Mouse (Mus musculus) ovary, postnatal 14 days (tissue): ENCODE results near the gene Gm36210.

Experiments
- DNase-seq: peaks from one replicate; pipeline ENCODE4 v3.0.0; 2022; ENCODE audit warnings: low spot score

Gm36210 gene

DNA sequence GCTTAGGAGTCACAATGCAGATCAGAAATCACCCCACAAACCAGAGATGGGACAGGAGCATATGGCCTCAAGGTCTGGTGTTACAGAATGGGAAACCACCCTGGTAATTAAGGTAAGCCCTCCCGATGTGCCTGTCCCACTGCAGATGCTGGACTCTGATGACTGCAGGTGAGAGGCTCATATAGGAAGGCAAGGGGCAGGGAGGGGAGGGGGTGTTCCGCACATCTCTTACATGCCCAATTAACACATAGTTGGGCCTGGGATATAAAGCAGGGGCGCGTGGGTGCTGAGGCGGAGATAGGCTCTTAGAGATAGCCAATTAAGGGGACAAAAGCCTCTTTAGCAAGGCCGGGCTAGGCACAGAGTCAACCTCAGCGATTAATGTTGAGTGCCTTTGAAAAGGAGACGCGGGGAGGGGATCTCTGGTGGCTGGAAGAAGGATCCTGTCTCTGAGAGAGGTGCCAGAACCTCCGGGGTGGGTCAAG lies at the start of gene Gm36210:
Gm36210 (minus strand) TSS at position 51 of the 485 bp plus-strand sequence.
- DNase-seq = no peak

DNA sequence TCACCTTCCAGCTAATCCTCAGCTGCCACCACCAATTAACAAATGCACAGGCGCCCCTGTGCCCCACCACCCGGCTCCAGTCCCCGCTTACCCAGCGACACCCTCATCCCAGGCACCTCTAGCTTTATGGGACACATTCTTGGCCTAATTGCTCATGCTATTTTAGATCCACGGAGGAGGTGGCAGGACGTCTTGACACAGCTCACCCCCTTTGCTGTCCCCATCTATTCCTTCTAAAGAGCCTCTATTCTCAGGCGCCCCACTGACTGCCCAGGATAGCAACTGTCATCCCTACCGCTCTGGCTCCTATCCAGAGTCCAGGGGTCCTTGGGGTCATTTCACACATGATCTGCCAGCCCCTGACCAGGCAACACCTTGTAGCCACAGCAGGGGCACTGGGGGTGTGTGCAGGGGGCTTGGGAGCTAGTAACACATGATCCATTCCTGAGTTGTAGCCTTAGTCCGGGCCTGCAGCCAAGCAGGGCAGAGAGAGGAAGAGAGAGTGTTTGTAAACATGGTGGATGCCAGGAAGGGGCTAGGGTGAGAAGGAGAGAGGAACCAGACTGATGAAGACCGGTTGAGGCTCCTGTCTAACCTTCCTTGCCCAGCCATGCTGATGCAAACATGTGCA lies 47.6 kb upstream of the Gm36210 start:
- no peak for DNase-seq

DNA sequence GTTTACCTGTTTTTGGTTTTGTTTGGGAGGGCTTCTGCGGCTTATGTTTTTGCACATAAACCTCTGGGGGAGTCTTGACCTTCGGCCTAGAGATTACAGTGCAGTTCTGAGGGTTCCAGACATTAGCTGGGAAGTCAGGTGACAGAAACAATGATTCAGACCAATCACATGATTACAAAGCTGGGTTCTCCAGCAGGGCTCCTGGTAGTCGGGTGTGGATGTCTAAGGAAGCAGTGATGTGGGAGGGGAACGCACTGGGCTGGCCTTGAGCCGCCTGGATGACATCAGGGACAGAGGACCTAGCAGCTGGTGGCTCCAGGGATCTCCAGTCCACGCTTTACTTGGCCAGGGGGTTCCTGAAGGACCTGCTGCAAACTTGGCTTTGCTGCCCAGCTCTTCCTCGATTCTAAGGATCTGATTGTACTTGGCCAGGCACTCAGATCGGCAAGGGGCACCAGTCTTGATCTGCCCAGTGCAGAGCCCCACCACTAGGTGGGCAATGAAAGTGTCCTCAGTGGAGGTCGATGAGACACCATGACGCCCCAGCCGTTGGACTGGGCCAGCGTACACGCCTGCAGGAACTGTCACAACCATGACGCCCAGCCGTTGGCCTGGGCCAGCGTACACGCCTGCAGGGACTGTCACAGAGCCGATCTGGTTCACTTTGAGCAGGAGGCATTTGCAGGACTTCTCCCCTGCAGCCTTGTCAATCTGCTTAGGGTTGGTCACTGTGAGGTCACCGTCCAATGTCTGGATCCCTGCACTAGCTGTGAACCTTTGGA lies 44.4 kb upstream of the Gm36210 start:
- no peak for DNase-seq

GRCm38 (mm10) chr7:4948386-4948785 lies 42.1 kb upstream of the Gm36210 start:
- DNase-seq = no peak

DNA sequence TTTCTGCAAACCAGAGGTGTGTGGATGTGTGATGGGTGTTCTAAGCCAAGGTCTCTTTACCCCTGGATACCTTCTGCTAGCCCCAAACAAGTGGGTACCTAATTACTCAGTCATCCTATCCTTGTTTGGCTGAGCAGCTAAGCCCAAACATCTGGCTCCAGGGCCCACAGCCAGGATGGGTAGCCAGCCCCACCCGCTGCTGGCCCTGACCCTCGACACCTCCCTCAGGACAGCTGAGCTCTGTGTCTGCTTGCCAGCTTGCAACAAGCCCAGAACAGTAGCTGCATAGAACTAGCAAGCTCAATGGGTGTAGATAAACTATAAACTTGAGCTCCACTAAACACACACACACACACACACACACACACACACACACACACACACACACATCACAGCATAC lies 41.5 kb upstream of the Gm36210 start:
- DNase-seq = no peak

- peak; percentile 96 for DNase-seq
Measured at GRCm38 (mm10) chr7:4943223-4943815, 37.0 kb upstream of the Gm36210 start.

DNA sequence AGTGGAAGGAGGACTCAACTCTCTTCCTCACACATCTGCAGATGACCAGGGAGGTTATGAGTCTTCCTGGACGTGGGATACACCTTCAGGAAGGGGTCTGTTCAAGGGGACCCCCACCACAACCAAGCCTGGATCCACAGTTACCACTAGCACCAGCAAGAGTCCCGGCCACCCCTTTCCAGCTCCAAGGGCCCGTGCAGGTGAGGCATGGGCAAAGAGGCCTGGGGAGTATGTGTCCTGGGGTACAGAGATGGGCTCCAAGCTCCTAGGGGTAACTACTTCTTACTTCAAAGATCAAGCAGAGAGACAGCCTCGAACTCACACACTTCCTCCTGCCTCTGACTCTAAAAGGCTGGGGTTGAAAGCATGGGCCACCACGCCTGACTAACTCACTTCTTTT lies 36.4 kb upstream of the Gm36210 start:
- DNase-seq = no peak

GRCm38 (mm10) chr7:4940068-4940479 lies 33.8 kb upstream of the Gm36210 start:
- peak; percentile 73 for DNase-seq

- DNase-seq = peak; percentile 67
Measured at GRCm38 (mm10) chr7:4938456-4938855, 32.1 kb upstream of the Gm36210 start.

DNA sequence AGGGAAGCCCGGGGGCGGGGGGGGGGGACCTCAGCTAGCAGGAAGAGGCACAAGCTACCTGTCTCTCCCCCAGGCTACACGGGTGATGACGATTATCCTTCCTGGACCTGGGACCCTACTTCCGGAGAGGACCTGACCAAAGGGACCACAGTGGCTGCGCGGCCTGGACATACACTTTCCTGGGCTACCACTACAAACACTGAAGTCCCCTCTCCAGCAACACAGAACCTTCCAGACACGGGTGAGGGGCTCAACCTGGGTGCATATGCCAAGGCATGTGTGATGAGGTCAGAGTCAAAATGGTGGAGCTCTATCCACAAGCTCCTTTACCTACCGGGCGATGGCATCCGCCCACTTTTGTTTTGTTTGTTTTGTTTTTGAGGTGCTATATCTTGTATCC lies 31.1 kb upstream of the Gm36210 start:
- DNase-seq = no peak

DNA sequence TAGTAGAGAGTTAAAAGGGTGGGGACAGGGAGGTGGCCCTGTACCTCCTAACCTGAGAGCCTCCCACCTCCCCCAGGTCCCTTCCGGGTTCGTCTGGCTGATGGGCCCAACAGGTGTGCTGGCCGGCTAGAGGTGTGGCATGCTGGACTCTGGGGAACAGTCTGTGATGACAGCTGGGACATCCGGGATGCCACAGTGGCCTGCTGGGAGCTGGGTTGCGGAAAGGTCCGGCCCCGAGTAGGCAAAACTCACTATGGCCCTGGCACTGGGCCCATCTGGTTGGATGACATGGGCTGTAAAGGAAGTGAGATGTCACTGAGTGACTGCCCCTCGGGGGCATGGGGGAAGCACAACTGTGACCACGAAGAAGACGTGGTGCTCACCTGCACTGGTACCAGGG lies 30.5 kb upstream of the Gm36210 start:
- DNase-seq = no peak

GRCm38 (mm10) chr7:4934160-4934914 lies 28.0 kb upstream of the Gm36210 start:
- DNase-seq = no peak

DNA sequence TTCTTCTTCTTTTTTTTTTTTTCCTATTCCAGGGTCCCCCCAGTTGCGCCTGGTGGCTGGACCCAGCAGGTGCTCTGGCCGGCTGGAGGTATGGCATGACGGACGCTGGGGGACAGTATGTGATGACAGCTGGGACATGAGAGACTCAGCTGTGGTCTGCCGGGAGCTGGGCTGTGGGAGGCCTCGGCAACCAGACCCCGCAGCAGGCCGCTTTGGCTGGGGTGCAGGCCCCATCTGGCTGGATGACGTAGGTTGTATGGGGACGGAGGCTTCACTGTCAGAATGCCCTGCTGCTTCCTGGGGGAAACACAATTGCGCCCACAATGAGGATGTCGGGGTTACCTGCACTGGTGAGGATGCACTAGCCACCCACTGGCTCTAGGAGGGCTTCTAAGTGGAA lies 26.8 kb upstream of the Gm36210 start:
- no peak for DNase-seq

DNA sequence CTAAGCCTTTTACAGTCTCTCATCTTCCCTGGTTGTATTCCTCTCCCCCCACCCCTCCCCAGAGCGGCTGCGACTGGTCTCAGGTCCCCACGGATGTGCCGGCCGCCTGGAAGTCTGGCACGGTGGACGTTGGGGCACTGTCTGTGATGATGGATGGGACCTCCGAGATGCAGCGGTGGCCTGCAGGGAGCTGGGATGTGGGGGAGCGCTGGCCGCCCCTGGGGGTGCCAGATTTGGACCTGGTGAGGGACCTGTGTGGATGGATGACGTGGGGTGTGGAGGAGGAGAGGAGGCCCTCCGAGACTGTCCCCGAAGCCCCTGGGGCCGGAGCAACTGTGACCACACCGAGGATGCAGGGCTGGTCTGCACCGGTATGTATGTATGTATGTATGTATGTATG lies 22.0 kb upstream of the Gm36210 start:
- no peak for DNase-seq

DNA sequence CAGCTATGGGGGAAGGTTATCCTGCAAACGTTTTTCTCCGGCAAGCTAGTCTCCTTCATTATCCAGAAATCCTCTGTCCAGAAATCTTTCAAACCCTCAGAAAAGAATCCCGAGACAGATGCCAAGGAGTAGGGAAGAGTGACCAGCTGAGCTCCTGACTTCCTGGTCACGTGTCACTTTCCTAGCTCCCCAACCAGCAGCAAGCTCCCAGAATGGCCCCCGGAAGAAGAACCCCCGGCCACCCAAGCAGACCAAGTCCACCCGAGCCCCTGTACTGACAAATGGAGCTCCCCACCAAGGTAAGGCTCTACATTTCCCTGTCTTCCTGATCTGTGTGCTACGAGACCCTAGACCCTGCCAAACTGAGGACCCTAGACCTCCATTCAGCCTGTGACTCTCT lies 21.4 kb upstream of the Gm36210 start:
- no peak for DNase-seq

DNA sequence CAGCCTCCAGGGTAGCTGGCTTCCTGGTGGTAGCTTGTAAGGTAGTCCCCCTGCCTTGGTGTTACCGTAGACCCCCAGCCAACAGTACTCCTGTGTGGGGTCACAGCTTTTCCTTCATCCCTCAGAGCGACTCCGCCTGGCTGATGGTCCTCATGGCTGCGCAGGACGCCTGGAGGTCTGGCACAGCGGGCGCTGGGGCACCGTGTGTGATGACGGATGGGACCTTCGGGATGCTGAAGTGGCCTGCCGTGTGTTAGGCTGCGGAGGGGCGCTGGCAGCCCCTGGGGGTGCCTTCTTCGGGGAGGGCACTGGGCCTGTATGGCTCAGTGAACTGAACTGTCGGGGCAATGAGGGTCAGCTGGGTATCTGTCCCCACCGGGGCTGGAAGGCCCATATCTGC lies 20.5 kb upstream of the Gm36210 start:
- no peak for DNase-seq

GRCm38 (mm10) chr7:4925441-4926381 lies 19.4 kb upstream of the Gm36210 start, which contains the start of gene Ssc5d:
Ssc5d (plus strand) TSS chr7:4925785.
- DNase-seq = no peak

DNA sequence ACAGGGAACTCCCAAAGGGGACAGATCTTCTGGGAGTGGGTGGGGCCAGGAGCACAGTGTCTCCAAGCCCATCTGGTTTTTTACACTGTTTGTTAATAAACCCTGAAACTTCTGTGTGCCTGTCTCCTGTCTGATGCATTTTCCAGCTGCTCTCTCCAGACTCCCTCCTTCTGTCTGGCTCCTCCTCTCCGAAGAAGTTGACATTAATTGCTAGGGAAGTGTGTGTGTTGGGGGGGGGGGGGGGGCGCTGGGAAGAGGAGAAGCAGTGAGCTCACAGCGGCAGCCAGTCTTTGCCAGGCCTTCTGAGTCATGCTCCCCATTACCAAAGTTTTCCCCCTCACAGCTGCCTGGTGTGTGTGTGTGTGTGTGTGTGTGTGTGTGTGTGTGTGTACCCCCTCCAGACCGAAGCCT lies 18.6 kb upstream of the Gm36210 start:
- DNase-seq = no peak

- no peak for DNase-seq
Measured at GRCm38 (mm10) chr7:4924483-4924882, 18.2 kb upstream of the Gm36210 start.

DNA sequence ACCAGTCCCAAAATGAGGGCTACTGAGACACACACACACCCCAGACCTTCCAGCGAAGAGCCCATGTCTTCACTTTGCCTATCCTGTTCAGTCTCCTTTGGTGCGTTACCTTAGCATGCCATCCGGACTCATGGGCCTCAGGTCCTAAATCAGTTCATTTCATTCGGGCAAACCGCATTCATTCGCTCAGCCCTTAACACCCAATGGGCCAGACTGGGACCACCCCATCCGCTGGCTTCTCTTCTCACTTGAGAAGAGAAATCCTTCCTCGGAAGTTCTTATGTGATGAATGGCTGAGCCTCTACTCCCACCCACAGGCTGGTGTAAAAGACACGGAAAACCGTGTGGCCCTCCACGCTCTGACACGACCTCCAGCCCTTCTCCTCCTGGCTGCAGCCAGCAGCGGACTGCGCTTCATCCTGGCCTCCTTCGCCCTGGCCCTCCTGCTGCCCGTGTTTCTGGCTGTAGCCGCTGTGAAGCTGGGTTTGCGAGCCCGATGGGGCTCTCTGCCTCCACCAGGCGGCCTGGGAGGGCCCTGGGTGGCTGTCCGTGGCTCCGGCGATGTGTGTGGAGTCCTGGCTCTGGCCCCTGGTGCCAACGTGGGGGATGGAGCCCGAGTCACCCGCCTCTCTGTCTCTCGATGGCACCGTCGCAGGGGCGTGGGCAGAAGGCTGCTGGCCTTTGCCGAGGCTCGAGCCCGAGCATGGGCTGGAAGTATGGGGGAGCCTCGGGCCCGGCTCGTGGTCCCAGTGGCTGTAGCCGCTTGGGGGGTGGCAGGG lies 17.5 kb upstream of the Gm36210 start:
- DNase-seq = no peak
